9 mouse cellular contexts compared by ENCODE assay signal in genomic region chr10:57631896-57632867, GRCm38 (mm10). TPM values are rescaled to one million over a fixed set of nuclear protein-coding genes. Genes with fewer than 3 reads are reported as not detected.
A peak's percentile ranks its signal among the peaks of the same experiment; 100 is the strongest.
DNase-seq lines count a peak whose midpoint lies in the region; ATAC-seq and TF ChIP-seq lines count a peak whose summit lies in the region.
"Had no signal": no experiment of that assay in that cellular context is flagged by ENCODE, and none has a peak within 500 bp of the region (broad histone marks: within the 10 kb centered on the region; RNA-seq: fewer than 3 reads in every experiment).

TSS of gene Pkib (plus strand) at chr10:57631981.

- peak; percentile 90 for DNase-seq in heart, adult 11 months
- no peak for DNase-seq in heart, adult 8-10 months (ENCODE audit: low spot score)
- DNase-seq in embryonic facial prominence, embryonic 14.5 days (ENCODE audit: low spot score) = peak; percentile 61
- DNase-seq in kidney, postnatal 25 days = peak; percentile 50 to 73
- peak; percentile 43 for DNase-seq in liver, embryonic 11.5 days (ENCODE audit: low spot score)
- DNase-seq in midbrain, postnatal 0 days (ENCODE audit: low spot score) = peak; percentile 60

- peaks cover 5% of the 10 kb centered on the region; the same call in 1 of the 2 replicates for H3K4me1 ChIP-seq in embryonic facial prominence, embryonic 14.5 days (ENCODE audit: control insufficient read depth, insufficient read depth, low read length)
- H3K4me1 ChIP-seq in heart, embryonic 15.5 days (replicated peaks) = peaks cover 8% of the 10 kb centered on the region
- no peaks in the 10 kb centered on the region; the same call in 1 of the 2 replicates for H3K4me1 ChIP-seq in liver, embryonic 11.5 days (replicated peaks; ENCODE audit: control insufficient read depth, insufficient read depth, low read length)
- peaks cover 5% of the 10 kb centered on the region; the same call in 1 of the 2 replicates for H3K4me1 ChIP-seq in midbrain, postnatal 0 days (ENCODE audit: insufficient read depth, low read length)
- peaks cover 4% of the 10 kb centered on the region; the same call in 1 of the 2 replicates for H3K4me1 ChIP-seq in stomach, embryonic 14.5 days (ENCODE audit: control insufficient read depth, insufficient read depth, low read length)

- H3K4me3 ChIP-seq in embryonic facial prominence, embryonic 14.5 days (ENCODE audit: low read depth, low read length) = peak within 1 kb of the TSS; percentile 39
- peak within 1 kb of the TSS; percentile 52 for H3K4me3 ChIP-seq in heart, embryonic 15.5 days
- peak within 1 kb of the TSS; percentile 39 for H3K4me3 ChIP-seq in liver, embryonic 11.5 days (ENCODE audit: low read depth, low read length)
- H3K4me3 ChIP-seq in midbrain, postnatal 0 days (ENCODE audit: low read depth, low read length) = peak within 1 kb of the TSS; percentile 66
- peak within 1 kb of the TSS; percentile 30 for H3K4me3 ChIP-seq in stomach, embryonic 14.5 days (ENCODE audit: low read depth, low read length)

- peak; percentile 40 for TF ChIP-seq CTCF in midbrain, postnatal 0 days (IDR thresholded peaks at IDR 0.05)

- H3K27ac ChIP-seq in embryonic facial prominence, embryonic 14.5 days (replicated peaks; ENCODE audit: low read depth, low read length) = no peak within 1 kb of the TSS
- no peak within 1 kb of the TSS for H3K27ac ChIP-seq in heart, embryonic 15.5 days
- H3K27ac ChIP-seq in liver, embryonic 11.5 days (ENCODE audit: low read depth, low read length) = no peak within 1 kb of the TSS
- H3K27ac ChIP-seq in midbrain, postnatal 0 days (ENCODE audit: low read depth, low read length) = no peak within 1 kb of the TSS
- H3K27ac ChIP-seq in stomach, embryonic 14.5 days (ENCODE audit: low read length) = no peak within 1 kb of the TSS

- peak within 1 kb of the TSS; percentile 67 for H3K4me2 ChIP-seq in embryonic facial prominence, embryonic 14.5 days (ENCODE audit: low read depth, low read length)
- peak within 1 kb of the TSS; percentile 91 for H3K4me2 ChIP-seq in heart, embryonic 15.5 days
- H3K4me2 ChIP-seq in liver, embryonic 11.5 days = peak within 1 kb of the TSS; percentile 72
- H3K4me2 ChIP-seq in midbrain, postnatal 0 days (ENCODE audit: low read depth, low read length, poor library complexity, severe bottlenecking) = peak within 1 kb of the TSS; percentile 95
- H3K4me2 ChIP-seq in stomach, embryonic 14.5 days (replicated peaks; ENCODE audit: low read depth, low read length) = peak within 1 kb of the TSS; percentile 66

- WGBS in embryonic facial prominence, embryonic 14.5 days = 5% methylated on average over 26 of the region's 41 CpGs
- 2% methylated on average over 41 of the region's 41 CpGs for WGBS in heart, embryonic 15.5 days
- WGBS in liver, embryonic 11.5 days = 3% methylated on average over 41 of the region's 41 CpGs
- WGBS in midbrain, postnatal 0 days = 3% methylated on average over 41 of the region's 41 CpGs
- WGBS in stomach, embryonic 14.5 days = 2% methylated on average over 41 of the region's 41 CpGs

- H3K9me3 ChIP-seq in embryonic facial prominence, embryonic 14.5 days (ENCODE audit: control insufficient read depth, low read length) = no peaks in the 10 kb centered on the region
- H3K9me3 ChIP-seq in heart, embryonic 15.5 days (replicated peaks) = no peaks in the 10 kb centered on the region
- no peaks in the 10 kb centered on the region; the same call in 1 of the 2 replicates for H3K9me3 ChIP-seq in liver, embryonic 11.5 days (ENCODE audit: control insufficient read depth, low read length)
- no peaks in the 10 kb centered on the region for H3K9me3 ChIP-seq in midbrain, postnatal 0 days (ENCODE audit: low read length)
- no peaks in the 10 kb centered on the region for H3K9me3 ChIP-seq in stomach, embryonic 14.5 days (ENCODE audit: control insufficient read depth, low read depth, low read length)

- peak within 1 kb of the TSS; percentile 45 for H3K9ac ChIP-seq in embryonic facial prominence, embryonic 14.5 days (ENCODE audit: low read depth, low read length)
- H3K9ac ChIP-seq in heart, embryonic 15.5 days = peak within 1 kb of the TSS; percentile 50
- H3K9ac ChIP-seq in liver, embryonic 11.5 days (ENCODE audit: low read depth, low read length) = no peak within 1 kb of the TSS
- H3K9ac ChIP-seq in midbrain, postnatal 0 days (replicated peaks; ENCODE audit: low read length, poor library complexity, severe bottlenecking) = peak within 1 kb of the TSS; percentile 70
- H3K9ac ChIP-seq in stomach, embryonic 14.5 days (replicated peaks; ENCODE audit: low read depth, low read length) = no peak within 1 kb of the TSS

- H3K27me3 ChIP-seq in embryonic facial prominence, embryonic 14.5 days (replicated peaks; ENCODE audit: control insufficient read depth, insufficient read depth, low read length) = peaks cover 18% of the 10 kb centered on the region
- H3K27me3 ChIP-seq in heart, embryonic 15.5 days = peaks cover 3% of the 10 kb centered on the region; the same call in 1 of the 2 replicates
- H3K27me3 ChIP-seq in liver, embryonic 11.5 days (replicated peaks; ENCODE audit: control insufficient read depth, insufficient read depth, low read length) = peaks cover 14% of the 10 kb centered on the region
- H3K27me3 ChIP-seq in midbrain, postnatal 0 days (ENCODE audit: insufficient read depth, low read length) = no peaks in the 10 kb centered on the region
- peaks cover 5% of the 10 kb centered on the region for H3K27me3 ChIP-seq in stomach, embryonic 14.5 days (ENCODE audit: control insufficient read depth, insufficient read depth, low read length)

- H3K36me3 ChIP-seq in embryonic facial prominence, embryonic 14.5 days (ENCODE audit: control insufficient read depth, insufficient read depth, low read length) = no peaks in the 10 kb centered on the region
- no peaks in the 10 kb centered on the region for H3K36me3 ChIP-seq in heart, embryonic 15.5 days
- H3K36me3 ChIP-seq in liver, embryonic 11.5 days (ENCODE audit: control insufficient read depth, insufficient read depth, low read length) = no peaks in the 10 kb centered on the region
- no peaks in the 10 kb centered on the region for H3K36me3 ChIP-seq in midbrain, postnatal 0 days (ENCODE audit: insufficient read depth, low read length)
- no peaks in the 10 kb centered on the region for H3K36me3 ChIP-seq in stomach, embryonic 14.5 days (ENCODE audit: control insufficient read depth, insufficient read depth, low read length)

- peak; percentile 96 for ATAC-seq in embryonic facial prominence, embryonic 14.5 days (ENCODE audit: low read depth)
- ATAC-seq in heart, embryonic 15.5 days (replicated peaks; ENCODE audit: insufficient number of reproducible peaks, insufficient read depth, low FRiP score, low read depth) = peak; percentile 77; the same call in 1 of the 2 replicates
- ATAC-seq in liver, embryonic 11.5 days (replicated peaks; ENCODE audit: low FRiP score) = peak; percentile 68
- ATAC-seq in midbrain, postnatal 0 days (ENCODE audit: low FRiP score) = peak; percentile 92
- peak; percentile 91 for ATAC-seq in stomach, embryonic 14.5 days (ENCODE audit: insufficient number of reproducible peaks, insufficient read depth, low FRiP score, low read depth)

RNA-seq across cellular contexts. Expression of gene Pkib, which starts in this region (rescaled TPM):
- total RNA-seq in heart, adult 8-10 months (2022) = 1 to 10 TPM in 2 of 4 experiments, under 1 TPM in 2; 0.68 to 2.2 (median 1.3) TPM
- 1.2 and 1.5 TPM in 2 replicates for polyA plus RNA-seq in embryonic facial prominence, embryonic 14.5 days (2014; fragmentation: Nextera tagmentation; extraction: Ambion mirVana)
- 2.5 and 3.8 TPM in 2 replicates for polyA plus RNA-seq in heart, embryonic 15.5 days (2015; fragmentation: Nextera tagmentation; extraction: Ambion mirVana)
- 0.48 and 1.2 TPM in 2 replicates for polyA plus RNA-seq in liver, embryonic 11.5 days (2014; fragmentation: Nextera tagmentation; extraction: Ambion mirVana)
- 0.60 and 0.80 TPM in 2 replicates for total RNA-seq in midbrain, postnatal 0 days (2014; rRNA removed)
- 3.2 and 6.7 TPM in 2 replicates for polyA plus RNA-seq in midbrain, postnatal 0 days (2015; fragmentation: Nextera tagmentation; extraction: Ambion mirVana)
- polyA plus RNA-seq in stomach, embryonic 14.5 days (2014; fragmentation: Nextera tagmentation; extraction: Ambion mirVana) = 0.59 and 1.7 TPM in 2 replicates
- polyA plus RNA-seq: C2C12 had no signal

Comparison
In these comparisons a context has a peak if more than half of its experiments do, and no peak if none do; other contexts are left out.
1. H3K9ac ChIP-seq: peak in embryonic facial prominence, embryonic 14.5 days (single experiment), heart, embryonic 15.5 days (single experiment) and midbrain, postnatal 0 days (single experiment); none in liver, embryonic 11.5 days (single experiment) and stomach, embryonic 14.5 days (single experiment).
2. Peak in every context shown above with its lines, with median percentiles within 50 percentile points of each other: ATAC-seq, H3K4me2 ChIP-seq and H3K4me3 ChIP-seq.